Mouse (Mus musculus) heart, embryonic 15.5 days (tissue): ENCODE measurements at regions not wholly inside any gene's neighbourhood (a gene's known extent, or its start where the extent isn't known, plus 50 kb on each side); places are given as distances from the start of the nearest gene placed in this dataset.

Experiments
- ATAC-seq: fragments of 200-750 bp; cut with Nextera tagmentation; replicated peaks from 2 replicates; pipeline ENCODE4 v1.8.0; 2017; ENCODE audit warnings: low read depth, moderate TSS enrichment; ENCODE audit not compliant: insufficient number of reproducible peaks, insufficient read depth, low FRiP score
- H3K27ac ChIP-seq: fragments of 300-500 bp; sonication (generic); 2 replicates; pipeline ENCODE4 v1.5.1; 2015; ENCODE audit warnings: mild to moderate bottlenecking, inconsistent platforms
- H3K27me3 ChIP-seq: fragments of 300-500 bp; sonication (generic); 2 replicates; pipeline ENCODE4 v1.6.1; 2015; ENCODE audit warnings: inconsistent platforms
- H3K36me3 ChIP-seq: fragments of 300-500 bp; sonication (generic); 2 replicates; pipeline ENCODE4 v1.6.1; 2015; ENCODE audit warnings: mild to moderate bottlenecking, inconsistent platforms
- H3K4me1 ChIP-seq: fragments of 300-500 bp; sonication (generic); replicated peaks from 2 replicates; pipeline ENCODE4 v1.6.1; 2015; ENCODE audit warnings: inconsistent platforms
- H3K4me2 ChIP-seq: fragments of 300-500 bp; sonication (generic); 2 replicates; pipeline ENCODE4 v1.6.1; 2015; ENCODE audit warnings: inconsistent platforms, mild to moderate bottlenecking, moderate library complexity
- H3K4me3 ChIP-seq: fragments of 300-500 bp; sonication (generic); 2 replicates; pipeline ENCODE4 v1.5.1; 2015; ENCODE audit warnings: mild to moderate bottlenecking, inconsistent platforms
- H3K9ac ChIP-seq: fragments of 300-500 bp; sonication (generic); 2 replicates; pipeline ENCODE4 v1.6.1; 2015; ENCODE audit warnings: mild to moderate bottlenecking, inconsistent platforms
- H3K9me3 ChIP-seq: fragments of 300-500 bp; sonication (generic); replicated peaks from 2 replicates; pipeline ENCODE4 v1.6.1; 2016; ENCODE audit warnings: inconsistent platforms
- WGBS: fragments of 180-500 bp; shearing (Covaris S2); methylation state at CpG from one replicate; pipeline ENCODE4 v1.1.7; 2015; ENCODE audit warnings: mixed read lengths; 5-methylcytosine and 5-hydroxymethylcytosine counted together

DNA sequence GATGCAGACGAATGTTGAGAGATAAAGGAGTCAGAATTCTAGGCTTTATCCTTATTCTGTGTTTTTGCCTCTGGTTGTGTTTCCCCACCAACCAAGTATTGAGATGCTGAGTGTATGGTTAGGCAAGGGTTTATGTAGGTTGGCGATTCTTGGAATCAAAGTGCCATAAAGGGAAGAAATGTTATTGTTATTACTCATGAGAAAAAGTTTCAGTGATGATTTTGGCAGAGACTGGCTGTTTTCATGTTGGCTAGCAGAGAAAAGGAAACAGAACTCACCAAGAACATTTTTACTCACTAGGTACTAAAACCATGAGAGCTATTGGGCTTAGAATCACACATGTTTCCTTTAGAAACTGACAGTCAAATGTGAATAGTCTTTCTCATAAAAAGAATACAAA, 202.9 kb downstream of the Fzd1 start:
- 56% methylated on average over 2 of the region's 2 CpGs for WGBS
- Histone ChIP-seq H3K4me3 (no peak overlapping the region), H3K27me3 (no peaks in the 10 kb centered on the region), H3K4me2 (no peak overlapping the region), H3K9ac (no peak overlapping the region), H3K27ac (no peak overlapping the region), H3K36me3 (no peaks in the 10 kb centered on the region), H3K4me1 (no peaks in the 10 kb centered on the region), H3K9me3 (no peaks in the 10 kb centered on the region)
- no peak for ATAC-seq

DNA sequence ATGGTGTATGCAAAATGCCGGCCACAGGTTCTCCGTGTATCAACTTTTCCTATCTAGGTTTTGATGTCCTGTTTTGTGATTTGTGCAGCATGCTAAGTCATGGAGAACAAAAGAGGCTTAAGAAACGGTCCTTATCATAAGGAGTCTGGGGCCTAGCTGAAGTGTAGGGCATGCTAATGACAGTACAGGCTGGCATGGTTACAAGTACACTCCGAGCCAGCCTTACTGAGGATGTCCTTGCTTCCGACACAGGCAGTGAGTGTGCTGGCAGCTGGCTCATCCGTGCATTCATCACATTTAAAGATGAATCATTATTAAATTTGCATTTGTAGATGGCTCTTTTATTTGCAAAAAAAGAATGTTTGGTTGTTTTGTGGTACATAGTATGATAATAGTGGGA, 219.3 kb downstream of the Fzd1 start:
- no peak overlapping the region for H3K9ac ChIP-seq
- no peaks in the 10 kb centered on the region for H3K27me3 ChIP-seq
- H3K9me3 ChIP-seq, result no peaks in the 10 kb centered on the region
- WGBS, result 46% methylated on average over 6 of the region's 6 CpGs
- no peak overlapping the region for H3K4me2 ChIP-seq
- H3K27ac ChIP-seq, result no peak overlapping the region
- no peak for ATAC-seq
- no peaks in the 10 kb centered on the region for H3K36me3 ChIP-seq
- H3K4me3 ChIP-seq, result no peak overlapping the region
- no peaks in the 10 kb centered on the region for H3K4me1 ChIP-seq

DNA sequence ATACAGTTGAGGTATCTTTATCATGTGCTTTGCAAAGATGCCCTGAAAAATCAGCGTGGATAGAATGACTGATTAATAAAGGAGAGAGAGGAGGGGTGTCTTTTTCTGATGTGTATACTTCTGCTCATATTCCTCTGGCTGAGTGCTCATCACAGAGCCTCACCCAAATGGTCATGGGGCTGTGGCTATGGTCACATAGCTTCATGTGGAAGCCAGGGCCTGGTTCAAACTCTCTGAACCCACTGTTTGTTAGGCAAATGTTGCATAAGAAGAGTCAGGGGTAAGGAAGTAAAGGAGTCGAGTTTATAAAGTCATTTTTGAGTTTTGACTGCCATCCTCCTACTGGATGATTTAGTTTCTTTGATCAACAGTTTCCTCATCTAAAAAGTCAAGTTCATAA, 221.0 kb downstream of the Fzd1 start:
- H3K4me3 ChIP-seq, result no peak overlapping the region
- 73% methylated on average over 2 of the region's 2 CpGs for WGBS

DNA sequence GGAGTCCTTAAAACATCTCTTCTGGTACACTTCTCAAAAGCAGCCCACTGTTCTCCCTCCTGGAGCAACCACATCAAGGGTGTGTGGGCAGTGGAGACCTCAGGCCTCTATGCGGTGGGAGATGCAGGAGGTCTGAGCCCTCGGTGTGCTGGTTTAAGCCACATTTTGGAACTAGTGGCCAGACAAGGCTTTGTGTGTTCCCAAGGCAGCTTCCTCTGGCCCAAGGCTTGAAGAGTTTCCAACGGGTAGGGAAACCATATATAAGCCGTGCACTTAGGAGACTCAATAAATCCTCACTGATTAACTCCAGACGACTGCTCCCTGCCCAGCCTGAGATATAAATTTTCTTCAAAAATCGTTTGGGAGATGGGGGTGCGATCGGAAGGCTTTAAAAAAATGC, 221.9 kb downstream of the Fzd1 start:
- H3K4me2 ChIP-seq, result no peak overlapping the region
- no peaks in the 10 kb centered on the region for H3K27me3 ChIP-seq
- no peaks in the 10 kb centered on the region for H3K36me3 ChIP-seq
- H3K9me3 ChIP-seq, result no peaks in the 10 kb centered on the region
- ATAC-seq, result no peak
- 62% methylated on average over 8 of the region's 8 CpGs for WGBS
- no peaks in the 10 kb centered on the region; the same call in 1 of the 2 replicates for H3K4me1 ChIP-seq
- H3K27ac ChIP-seq, result no peak overlapping the region
- H3K4me3 ChIP-seq, result no peak overlapping the region
- H3K9ac ChIP-seq, result no peak overlapping the region

More for the DNA sequence above, 221.0 kb downstream of the Fzd1 start:
- H3K27me3 ChIP-seq, result no peaks in the 10 kb centered on the region
- no peaks in the 10 kb centered on the region for H3K36me3 ChIP-seq
- H3K4me2 ChIP-seq, result no peak overlapping the region
- no peak for ATAC-seq
- H3K4me1 ChIP-seq, result no peaks in the 10 kb centered on the region
- H3K9me3 ChIP-seq, result no peaks in the 10 kb centered on the region
- no peak overlapping the region for H3K27ac ChIP-seq
- H3K9ac ChIP-seq, result no peak overlapping the region

DNA sequence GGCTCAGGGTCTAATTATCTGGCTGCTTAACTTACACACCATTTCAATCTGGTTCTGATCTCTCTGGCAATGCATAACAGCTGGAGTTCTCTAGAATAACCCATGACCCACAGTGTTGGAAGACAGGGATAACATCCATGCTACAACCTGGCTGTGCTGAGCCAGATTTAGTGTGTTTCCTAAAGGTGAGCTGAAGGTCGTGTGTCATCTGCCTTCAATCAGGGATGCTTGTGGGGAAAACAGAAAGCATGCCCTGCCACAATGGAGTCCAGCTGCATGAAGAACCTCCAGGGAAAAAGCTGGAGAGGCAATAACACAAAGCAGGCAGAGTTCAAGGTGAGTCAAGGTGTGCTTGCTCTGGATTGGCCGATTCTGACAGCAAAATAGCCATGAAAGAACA, 223.3 kb downstream of the Fzd1 start:
- no peaks in the 10 kb centered on the region for H3K9me3 ChIP-seq
- H3K4me1 ChIP-seq, result no peaks in the 10 kb centered on the region; the same call in 1 of the 2 replicates
- H3K27me3 ChIP-seq, result no peaks in the 10 kb centered on the region
- 73% methylated on average over 2 of the region's 2 CpGs for WGBS
- no peaks in the 10 kb centered on the region for H3K36me3 ChIP-seq
- H3K9ac ChIP-seq, result no peak overlapping the region
- H3K4me2 ChIP-seq, result no peak overlapping the region
- no peak overlapping the region for H3K4me3 ChIP-seq
- H3K27ac ChIP-seq, result no peak overlapping the region
- no peak for ATAC-seq

DNA sequence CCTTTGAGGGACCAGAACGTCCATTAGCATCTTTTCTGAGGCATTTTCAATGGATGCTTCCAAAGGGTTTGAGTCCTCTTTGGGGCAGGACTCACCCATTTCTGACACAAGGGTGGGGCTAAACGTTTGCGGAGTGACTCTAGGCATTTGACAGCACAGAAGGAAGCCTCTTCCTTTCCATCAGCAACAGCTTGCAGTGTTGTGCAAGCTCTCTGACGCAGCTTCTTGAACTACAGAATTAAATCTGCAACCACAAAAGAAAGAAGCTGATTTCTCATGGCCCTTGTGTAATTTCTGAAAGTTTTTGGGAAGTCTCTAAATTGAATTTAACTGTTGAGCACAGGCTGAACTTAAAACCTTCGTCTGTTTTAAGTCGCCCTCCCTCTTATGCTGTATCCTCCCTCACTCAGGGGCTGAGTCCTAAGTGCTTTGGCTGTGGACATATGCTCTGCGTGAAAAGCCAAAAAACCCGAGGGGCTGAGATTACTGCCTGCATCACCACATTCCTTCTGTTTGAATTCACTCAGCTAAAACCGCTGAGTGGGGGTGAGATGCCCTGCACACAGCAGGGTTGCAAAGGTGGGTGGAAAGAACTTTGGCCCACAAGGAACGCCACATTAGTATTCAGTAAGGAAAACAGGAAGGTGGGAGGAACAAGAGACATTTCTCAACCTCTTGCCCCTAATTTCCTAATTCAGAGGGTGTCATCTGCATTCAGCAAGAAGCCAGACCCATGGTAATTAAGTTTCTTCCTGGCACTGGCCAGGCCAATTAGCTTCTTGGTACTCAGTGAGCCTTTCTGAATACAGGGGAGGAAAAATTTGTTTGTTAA, 227.4 kb downstream of the Fzd1 start:
- Histone ChIP-seq H3K4me2 (no peak overlapping the region), H3K27ac (no peak overlapping the region), H3K36me3 (no peaks in the 10 kb centered on the region), H3K9me3 (no peaks in the 10 kb centered on the region), H3K4me3 (no peak overlapping the region), H3K4me1 (no peaks in the 10 kb centered on the region; the same call in 1 of the 2 replicates), H3K9ac (no peak overlapping the region), H3K27me3 (no peaks in the 10 kb centered on the region)
- WGBS, result 36% methylated on average over 10 of the region's 10 CpGs
- no peak for ATAC-seq

DNA sequence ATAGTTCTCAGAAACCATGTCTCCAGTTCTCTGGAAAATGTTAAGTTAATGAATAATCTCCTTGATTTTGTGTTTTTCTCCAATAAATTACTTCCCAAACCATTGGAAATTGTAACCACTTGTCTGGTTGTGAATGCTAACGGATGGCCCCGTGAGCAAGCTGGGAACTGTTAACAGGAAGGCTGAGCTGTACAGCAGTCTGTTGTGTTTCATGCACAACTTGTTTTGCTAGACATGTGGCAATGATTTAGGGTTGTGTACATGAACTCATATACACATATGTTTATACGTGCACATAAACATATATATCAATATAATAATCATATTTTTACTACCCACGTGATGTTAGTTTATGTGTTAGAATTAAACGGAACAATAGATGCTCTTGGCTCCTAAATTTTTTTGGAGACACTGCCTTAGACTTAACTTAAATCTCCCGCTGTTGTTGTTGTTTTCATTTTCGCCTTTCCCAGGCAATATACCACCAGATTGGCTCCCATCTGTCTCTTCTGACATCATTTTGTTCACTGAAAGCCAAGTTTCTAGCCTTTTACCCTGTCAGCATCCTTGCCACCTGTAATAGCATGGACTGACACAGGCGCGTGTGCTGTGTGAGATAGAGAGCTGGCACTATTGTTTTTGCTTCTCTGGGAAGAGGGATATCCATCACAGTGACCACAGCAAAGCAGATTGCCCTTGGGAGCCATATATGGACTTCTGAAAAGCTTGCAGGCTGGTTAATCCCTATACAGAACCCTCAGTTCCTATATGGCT, 231.6 kb downstream of the Fzd1 start:
- Histone ChIP-seq H3K27ac (no peak overlapping the region), H3K9me3 (no peaks in the 10 kb centered on the region), H3K4me2 (no peak overlapping the region), H3K4me3 (no peak overlapping the region), H3K36me3 (no peaks in the 10 kb centered on the region), H3K4me1 (no peaks in the 10 kb centered on the region; the same call in 1 of the 2 replicates), H3K9ac (no peak overlapping the region), H3K27me3 (no peaks in the 10 kb centered on the region)
- 79% methylated on average over 9 of the region's 9 CpGs for WGBS
- ATAC-seq, result no peak

DNA sequence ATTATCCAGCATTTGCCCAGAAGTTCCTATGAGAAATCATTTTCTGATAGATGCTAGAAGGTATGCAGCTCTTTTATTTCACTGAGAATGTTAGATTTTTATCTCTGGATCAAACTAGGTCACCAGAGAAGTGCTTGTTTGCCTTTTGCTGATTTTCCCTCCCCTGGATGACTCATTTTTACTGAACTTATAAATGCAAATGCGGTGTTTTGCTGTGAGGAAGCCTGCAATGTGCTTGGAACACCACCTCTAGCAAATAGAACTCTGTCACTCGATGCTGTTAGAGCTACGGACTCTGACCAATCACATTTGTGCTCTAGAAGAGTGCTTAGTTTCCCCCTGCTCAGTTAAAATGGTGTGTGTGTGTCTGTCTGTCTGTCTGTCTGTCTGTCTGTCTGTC, 257.2 kb downstream of the Fzd1 start:
- Histone ChIP-seq H3K27me3 (no peaks in the 10 kb centered on the region), H3K4me1 (peaks cover 31% of the 10 kb centered on the region), H3K9ac (no peak overlapping the region), H3K9me3 (no peaks in the 10 kb centered on the region), H3K27ac (no peak overlapping the region), H3K4me3 (no peak overlapping the region), H3K36me3 (no peaks in the 10 kb centered on the region), H3K4me2 (no peak overlapping the region)
- ATAC-seq, result no peak
- WGBS, result 92% methylated on average over 3 of the region's 3 CpGs

DNA sequence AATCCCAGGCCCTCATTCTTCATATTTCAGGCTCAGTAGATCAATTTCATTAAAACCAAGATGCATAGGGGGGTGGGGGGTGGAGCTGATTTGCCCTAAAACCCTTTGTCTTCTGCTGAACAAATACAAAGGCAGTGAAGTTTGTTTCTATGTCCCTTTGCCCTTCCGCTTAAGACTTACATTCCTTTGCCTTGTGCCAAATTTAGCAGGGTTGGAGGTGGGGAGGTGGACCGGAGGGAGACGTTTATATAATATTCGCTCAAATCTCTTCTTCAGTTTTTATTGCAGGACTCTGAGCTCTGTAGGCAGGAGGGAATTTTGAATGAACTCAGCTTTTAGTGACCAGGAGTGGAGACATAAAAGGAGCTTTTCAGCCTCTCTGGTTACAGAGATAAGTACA, 258.8 kb downstream of the Fzd1 start:
- ATAC-seq, result peak; percentile 50; the same call in 1 of the 2 replicates
- Histone ChIP-seq H3K27ac (peak overlapping the region; percentile 14; the same call in 1 of the 2 replicates), H3K4me3 (peak overlapping the region; percentile 13)

DNA sequence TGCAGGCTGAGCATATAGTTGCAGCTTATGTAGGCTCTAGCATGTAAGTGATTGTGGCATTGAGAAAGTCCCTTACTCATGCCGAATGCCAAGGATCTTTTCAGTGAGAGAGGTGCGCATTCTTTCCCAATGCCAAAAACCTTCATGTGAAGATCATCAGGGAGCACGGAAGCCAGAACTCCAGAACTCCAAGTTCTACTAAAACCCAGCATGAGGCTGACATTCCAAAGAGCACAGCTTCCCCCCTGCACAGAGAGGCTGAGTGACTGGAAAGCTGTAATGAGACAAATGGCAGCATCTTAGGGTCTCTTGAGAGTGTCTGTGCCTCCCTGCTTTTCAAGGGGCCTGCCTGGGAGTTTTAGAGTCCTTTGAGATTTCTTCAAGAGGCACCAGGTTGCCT, 259.4 kb downstream of the Fzd1 start:
- Histone ChIP-seq H3K27ac (no peak overlapping the region), H3K4me1 (peaks cover 34% of the 10 kb centered on the region), H3K4me2 (0 out of 2 replicates have a peak overlapping the region, but pooled peaks have one; percentile 31), H3K27me3 (no peaks in the 10 kb centered on the region), H3K9ac (no peak overlapping the region), H3K9me3 (no peaks in the 10 kb centered on the region), H3K36me3 (no peaks in the 10 kb centered on the region), H3K4me3 (no peak overlapping the region)
- no peak for ATAC-seq
- 66% methylated on average over 3 of the region's 3 CpGs for WGBS

More for the DNA sequence above, 258.8 kb downstream of the Fzd1 start:
- Histone ChIP-seq H3K4me2 (peak overlapping the region; percentile 31), H3K9me3 (no peaks in the 10 kb centered on the region), H3K4me1 (peaks cover 34% of the 10 kb centered on the region), H3K27me3 (no peaks in the 10 kb centered on the region), H3K36me3 (no peaks in the 10 kb centered on the region), H3K9ac (no peak overlapping the region)
- WGBS, result 11% methylated on average over 4 of the region's 4 CpGs

DNA sequence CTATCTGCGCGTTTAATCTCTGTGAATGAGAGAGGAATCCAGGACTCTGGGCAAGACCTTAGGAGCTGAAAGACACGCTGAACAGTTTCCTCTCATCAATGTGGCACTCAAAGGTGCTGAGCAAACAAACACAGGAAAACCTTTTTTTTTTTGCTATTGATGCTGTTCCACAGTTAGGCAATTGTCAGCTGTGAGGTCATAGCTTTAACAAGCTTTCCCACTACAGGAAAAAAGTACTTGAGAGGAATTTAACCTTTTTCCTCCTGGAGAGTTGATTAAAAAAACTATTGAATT, 261.0 kb downstream of the Fzd1 start:
- 27% methylated on average over 3 of the region's 3 CpGs for WGBS
- no peak for ATAC-seq

More for the DNA sequence above, 261.0 kb downstream of the Fzd1 start:
- Histone ChIP-seq H3K4me3 (no peak overlapping the region), H3K9me3 (no peaks in the 10 kb centered on the region), H3K9ac (no peak overlapping the region), H3K4me2 (peak overlapping the region; percentile 47), H3K4me1 (peaks cover 34% of the 10 kb centered on the region), H3K27me3 (no peaks in the 10 kb centered on the region), H3K36me3 (no peaks in the 10 kb centered on the region), H3K27ac (no peak overlapping the region)
